Mouse (Mus musculus) stomach, postnatal 0 days (tissue): Measurements from ENCODE around the gene Tor2a. TPM values are rescaled to one million over a fixed set of nuclear protein-coding genes. Genes with fewer than 3 reads are reported as not detected.
A peak's percentile ranks its signal among the peaks of the same experiment; 100 is the strongest.

ENCODE experiments used
- ATAC-seq: fragments of 200-750 bp; cut with Nextera tagmentation; 2 replicates; pipeline ENCODE4 v1.8.0; 2017; ENCODE audit not compliant: low FRiP score, low TSS enrichment
- DNase-seq: peaks from one replicate; pipeline ENCODE4 v3.0.0-alpha.2; 2016; ENCODE audit warnings: low spot score
- H3K27ac ChIP-seq: fragments of 300-500 bp; sonication (generic); replicated peaks from 2 replicates; pipeline ENCODE4 v1.5.1; 2014; ENCODE audit warnings: mild to moderate bottlenecking, control low read depth
- H3K27me3 ChIP-seq: fragments of 300-500 bp; sonication (generic); 2 replicates; pipeline ENCODE4 v1.6.1; 2014; ENCODE audit warnings: low read length; ENCODE audit not compliant: control insufficient read depth, insufficient read depth
- H3K36me3 ChIP-seq: fragments of 300-500 bp; sonication (generic); 2 replicates; pipeline ENCODE4 v1.6.1; 2014; ENCODE audit warnings: low read length, mixed read lengths; ENCODE audit not compliant: control insufficient read depth, insufficient read depth
- H3K4me1 ChIP-seq: fragments of 300-500 bp; sonication (generic); replicated peaks from 2 replicates; pipeline ENCODE4 v1.6.1; 2014; ENCODE audit warnings: antibody characterized with exemption; ENCODE audit not compliant: control insufficient read depth, insufficient read depth
- H3K4me2 ChIP-seq: fragments of 300-500 bp; sonication (generic); replicated peaks from 2 replicates; pipeline ENCODE4 v1.6.1; 2014; ENCODE audit warnings: low read depth, mild to moderate bottlenecking, control low read depth, moderate library complexity
- H3K4me3 ChIP-seq: fragments of 300-500 bp; sonication (generic); 2 replicates; pipeline ENCODE4 v1.5.1; 2014; ENCODE audit warnings: low read depth, low read length, control low read depth
- H3K9ac ChIP-seq: fragments of 300-500 bp; sonication (generic); 2 replicates; pipeline ENCODE4 v1.6.1; 2014; ENCODE audit warnings: mild to moderate bottlenecking, low read length, control low read depth, mixed read lengths
- H3K9me3 ChIP-seq: fragments of 300-500 bp; sonication (generic); 2 replicates; pipeline ENCODE4 v1.6.1; 2016; ENCODE audit warnings: low read length; ENCODE audit not compliant: control insufficient read depth
- CTCF ChIP-seq: IDR thresholded peaks from 2 replicates; pipeline ENCODE4 v1.5.1; 2016; ENCODE audit warnings: antibody characterized with exemption, low read depth, mild to moderate bottlenecking, moderate library complexity
- EP300 ChIP-seq: optimal IDR thresholded peaks from 2 replicates; pipeline ENCODE3; 2016; ENCODE audit warnings: antibody characterized with exemption
- WGBS: fragments of 180-500 bp; shearing (Covaris S2); extraction: QIAGEN DNeasy Blood & Tissue Kit; methylation state at CpG from one replicate; pipeline ENCODE4 v1.1.7; 2014; 5-methylcytosine and 5-hydroxymethylcytosine counted together
- polyA plus RNA-seq: library from polyadenylated mRNA; unstranded; fragments of >200 nt; fragmentation: Nextera tagmentation; extraction: Ambion mirVana; gene quantifications from 2 replicates; pipeline ENCODE4 v1.2.1, GENCODE M21; 2015

Gene Tor2a
- polyA plus RNA-seq, 1 experiment from 2014 or later = 45.9 TPM

- DNase-seq (no peak), ATAC-seq (no peak)
- Histone ChIP-seq H3K4me1 (no peaks in the 10 kb centered on the region), H3K9ac (0 out of 2 replicates have a peak overlapping the region, but pooled peaks have one; percentile 1), H3K4me2 (no peak overlapping the region), H3K4me3 (no peak overlapping the region), H3K27me3 (no peaks in the 10 kb centered on the region), H3K27ac (no peak overlapping the region), H3K9me3 (no peaks in the 10 kb centered on the region), H3K36me3 (peaks cover 7% of the 10 kb centered on the region; the same call in 1 of the 2 replicates)
- TF ChIP-seq CTCF (no peak), EP300 (no peak)
- 97% methylated on average over 2 of the region's 2 CpGs for WGBS
These were observed 2.0 kb downstream of the Tor2a start for GRCm38 (mm10) chr2:32759001-32759400.

GRCm38 (mm10) chr2:32761361-32761760 lies 4.3 kb downstream of the Tor2a start:
- WGBS = 89% methylated on average over 14 of the region's 14 CpGs
- Histone ChIP-seq H3K4me1 (no peaks in the 10 kb centered on the region), H3K27me3 (no peaks in the 10 kb centered on the region), H3K36me3 (peaks cover 7% of the 10 kb centered on the region; the same call in 1 of the 2 replicates), H3K9ac (no peak overlapping the region), H3K4me2 (no peak overlapping the region), H3K9me3 (no peaks in the 10 kb centered on the region), H3K27ac (no peak overlapping the region), H3K4me3 (no peak overlapping the region)
- TF ChIP-seq EP300 = no peak
- no peak for TF ChIP-seq CTCF
- ATAC-seq (no peak), DNase-seq (no peak)

- Histone ChIP-seq H3K4me2 (no peak overlapping the region), H3K9ac (no peak overlapping the region), H3K27ac (no peak overlapping the region), H3K9me3 (no peaks in the 10 kb centered on the region), H3K36me3 (peaks cover 7% of the 10 kb centered on the region; the same call in 1 of the 2 replicates), H3K27me3 (no peaks in the 10 kb centered on the region), H3K4me1 (no peaks in the 10 kb centered on the region), H3K4me3 (no peak overlapping the region)
- DNase-seq (no peak), ATAC-seq (no peak)
- 78% methylated on average over 4 of the region's 4 CpGs for WGBS
- TF ChIP-seq CTCF (no peak), EP300 (no peak)
These were observed 4.8 kb downstream of the Tor2a start for GRCm38 (mm10) chr2:32761859-32762258.

GRCm38 (mm10) chr2:32763353-32763752 lies 6.3 kb downstream of the Tor2a start:
- no peak for ATAC-seq

GRCm38 (mm10) chr2:32767241-32767640 lies 10.2 kb downstream of the Tor2a start:
- no peak overlapping the region for H3K9ac ChIP-seq
- H3K4me1 ChIP-seq = no peaks in the 10 kb centered on the region
- DNase-seq (no peak), ATAC-seq (no peak)
- H3K4me3 ChIP-seq = no peak overlapping the region
- no peak overlapping the region for H3K4me2 ChIP-seq
- no peak for TF ChIP-seq EP300
- TF ChIP-seq CTCF = no peak
- H3K9me3 ChIP-seq = no peaks in the 10 kb centered on the region
- 79% methylated on average over 12 of the region's 12 CpGs for WGBS
- H3K27me3 ChIP-seq = no peaks in the 10 kb centered on the region
- H3K36me3 ChIP-seq = no peaks in the 10 kb centered on the region
- no peak overlapping the region for H3K27ac ChIP-seq

More at GRCm38 (mm10) chr2:32763353-32763752, 6.3 kb downstream of the Tor2a start:
- peaks cover 7% of the 10 kb centered on the region; the same call in 1 of the 2 replicates for H3K36me3 ChIP-seq
- WGBS = 72% methylated on average over 3 of the region's 3 CpGs
- no peaks in the 10 kb centered on the region for H3K9me3 ChIP-seq
- H3K4me3 ChIP-seq = no peak overlapping the region
- H3K9ac ChIP-seq = no peak overlapping the region
- H3K4me1 ChIP-seq = no peaks in the 10 kb centered on the region
- no peaks in the 10 kb centered on the region for H3K27me3 ChIP-seq
- TF ChIP-seq CTCF = peak; percentile 60
- TF ChIP-seq EP300 = no peak
- no peak overlapping the region for H3K27ac ChIP-seq
- DNase-seq = no peak
- no peak overlapping the region for H3K4me2 ChIP-seq

GRCm38 (mm10) chr2:32768661-32769285 lies 11.7 kb downstream of the Tor2a start:
- TF ChIP-seq CTCF (no peak), EP300 (no peak)
- Histone ChIP-seq H3K9ac (no peak overlapping the region), H3K4me3 (no peak overlapping the region), H3K27me3 (no peaks in the 10 kb centered on the region), H3K36me3 (no peaks in the 10 kb centered on the region), H3K4me1 (no peaks in the 10 kb centered on the region), H3K9me3 (no peaks in the 10 kb centered on the region), H3K4me2 (no peak overlapping the region), H3K27ac (no peak overlapping the region)
- peak; percentile 8; the same call in 1 of the 2 replicates for ATAC-seq
- DNase-seq = peak; percentile 90
- 45% methylated on average over 19 of the region's 19 CpGs for WGBS
